Mouse (Mus musculus) heart, adult 2 months (tissue): ENCODE measurements around the gene Tmtc1. TPM values are rescaled to one million over a fixed set of nuclear protein-coding genes. Genes with fewer than 3 reads are reported as not detected.

Source experiments
- DNase-seq, 2 experiments: peaks; one replicate each; pipeline ENCODE4 v3.0.0; 2021
- H3K27ac ChIP-seq: fragments of 200-600 bp; 2 replicates; pipeline ENCODE4 v1.8.1; 2022
- H3K27me3 ChIP-seq: fragments of 200-500 bp; 2 replicates; pipeline ENCODE4 v1.6.1; 2012; ENCODE audit warnings: mild to moderate bottlenecking, low read length, inconsistent platforms, mixed read lengths; ENCODE audit not compliant: control insufficient read depth, insufficient read depth
- H3K36me3 ChIP-seq: fragments of 200-500 bp; 2 replicates; pipeline ENCODE4 v1.6.1; 2012; ENCODE audit warnings: low read length, inconsistent platforms; ENCODE audit not compliant: control insufficient read depth, insufficient read depth
- H3K4me1 ChIP-seq: fragments of 200-500 bp; 2 replicates; pipeline ENCODE4 v1.6.1; 2011; ENCODE audit warnings: low read length; ENCODE audit not compliant: control insufficient read depth, insufficient read depth
- H3K4me3 ChIP-seq: fragments of 200-600 bp; 2 replicates; pipeline ENCODE4 v1.8.1; 2022
- H3K79me2 ChIP-seq: fragments of 200-500 bp; replicated peaks from 2 replicates; pipeline ENCODE4 v1.6.1; 2012; ENCODE audit warnings: mild to moderate bottlenecking, inconsistent platforms, low read length, moderate library complexity, mixed read lengths; ENCODE audit not compliant: control insufficient read depth, insufficient read depth
- H3K9ac ChIP-seq: fragments of 200-500 bp; 2 replicates; pipeline ENCODE4 v1.6.1; 2012; ENCODE audit warnings: low read depth, mild to moderate bottlenecking, control low read depth, inconsistent platforms, low read length, mixed read lengths
- CTCF ChIP-seq: fragments of 200-600 bp; IDR thresholded peaks from 2 replicates; pipeline ENCODE4 v1.8.1; 2022; ENCODE audit warnings: antibody characterized with exemption, mild to moderate bottlenecking, moderate library complexity
- EP300 ChIP-seq: fragments of 200-500 bp; IDR thresholded peaks from 2 replicates; pipeline ENCODE4 v1.6.1; 2011; ENCODE audit warnings: low read depth, low read length, control low read depth; ENCODE audit not compliant: insufficient read depth
- POLR2A ChIP-seq: fragments of 200-500 bp; IDR thresholded peaks from 2 replicates; pipeline ENCODE4 v1.6.1; 2011; ENCODE audit warnings: mild to moderate bottlenecking, low read depth, low read length, control low read depth; ENCODE audit not compliant: insufficient read depth
- WGBS: fragments of 180-500 bp; shearing (Covaris S2); methylation state at CpG from one replicate; pipeline ENCODE4 v1.1.7; 2018; 5-methylcytosine and 5-hydroxymethylcytosine counted together
- intact Hi-C: fragments of 180-260 bp; cut with DNase I; formaldehyde crosslinking; loops from one replicate; pipeline ENCODE4 v1.15.1; 2025
- polyA plus RNA-seq: library from polyadenylated mRNA; depleted of rRNA; stranded (reverse); fragments of >200 nt; gene quantifications from 2 replicates; pipeline ENCODE4 v1.2.3, GENCODE M21; 2012
- total RNA-seq, 2 experiments: library from RNA; stranded (reverse); gene quantifications; 2 replicates each; pipeline ENCODE4 v1.2.3; 2021

Gene Tmtc1
- total and polyA plus RNA-seq, 3 experiments, result 46.3 to 131 (median 89.4) TPM

GRCm38 (mm10) chr6:148363162-148363561 lies 81.0 kb downstream of the Tmtc1 start:
- WGBS, result 98% methylated on average over 1 of the region's 1 CpGs
- intact Hi-C loops, result no loop called here

GRCm38 (mm10) chr6:148362475-148362874 lies 81.7 kb downstream of the Tmtc1 start:
- DNase-seq, result no peak
- Histone ChIP-seq H3K27me3 (no peaks in the 10 kb centered on the region), H3K9ac (no peak overlapping the region), H3K79me2 (no peaks in the 10 kb centered on the region; the same call in 1 of the 2 replicates), H3K4me3 (no peak overlapping the region), H3K36me3 (peaks cover 8% of the 10 kb centered on the region), H3K4me1 (peaks cover 8% of the 10 kb centered on the region), H3K27ac (no peak overlapping the region)
- WGBS, result 73% methylated on average over 3 of the region's 3 CpGs
- intact Hi-C loops, result no loop called here
- TF ChIP-seq EP300, result no peak
- TF ChIP-seq POLR2A, result no peak
- no peak for TF ChIP-seq CTCF

More at GRCm38 (mm10) chr6:148363162-148363561, 81.0 kb downstream of the Tmtc1 start:
- Histone ChIP-seq H3K27ac (no peak overlapping the region), H3K36me3 (peaks cover 8% of the 10 kb centered on the region), H3K27me3 (no peaks in the 10 kb centered on the region), H3K4me3 (no peak overlapping the region), H3K79me2 (no peaks in the 10 kb centered on the region; the same call in 1 of the 2 replicates), H3K4me1 (peaks cover 8% of the 10 kb centered on the region), H3K9ac (no peak overlapping the region)
- no peak for DNase-seq
- no peak for TF ChIP-seq EP300
- TF ChIP-seq POLR2A, result no peak
- no peak for TF ChIP-seq CTCF

- TF ChIP-seq CTCF (no peak), EP300 (no peak), POLR2A (no peak)
- intact Hi-C loops, result no loop called here
- Histone ChIP-seq H3K36me3 (peaks cover 10% of the 10 kb centered on the region), H3K4me3 (no peak overlapping the region), H3K27me3 (no peaks in the 10 kb centered on the region), H3K9ac (no peak overlapping the region), H3K27ac (no peak overlapping the region), H3K79me2 (no peaks in the 10 kb centered on the region), H3K4me1 (peaks cover 8% of the 10 kb centered on the region)
- 89% methylated on average over 7 of the region's 7 CpGs for WGBS
- DNase-seq, result no peak
Measured at GRCm38 (mm10) chr6:148359348-148359905, 84.8 kb downstream of the Tmtc1 start.

- Histone ChIP-seq H3K36me3 (peaks cover 10% of the 10 kb centered on the region), H3K4me1 (peaks cover 8% of the 10 kb centered on the region), H3K79me2 (no peaks in the 10 kb centered on the region), H3K9ac (no peak overlapping the region), H3K27ac (no peak overlapping the region), H3K4me3 (no peak overlapping the region), H3K27me3 (no peaks in the 10 kb centered on the region)
- DNase-seq, result no peak
- TF ChIP-seq POLR2A (no peak), CTCF (no peak), EP300 (no peak)
- intact Hi-C loops, result no loop called here
- 85% methylated on average over 8 of the region's 12 CpGs for WGBS
Measured at GRCm38 (mm10) chr6:148358580-148359246, 85.5 kb downstream of the Tmtc1 start.

- Histone ChIP-seq H3K79me2 (no peaks in the 10 kb centered on the region), H3K4me1 (0 out of 2 replicates have a peak, but pooled peaks cover 3% of the 10 kb centered on the region), H3K36me3 (peaks cover 5% of the 10 kb centered on the region), H3K27ac (no peak overlapping the region), H3K27me3 (no peaks in the 10 kb centered on the region), H3K4me3 (no peak overlapping the region), H3K9ac (no peak overlapping the region)
- intact Hi-C loops, result no loop called here
- TF ChIP-seq CTCF (peak; percentile 14; the same call in 1 of the 2 replicates), POLR2A (no peak)
- no peak for DNase-seq
Measured at GRCm38 (mm10) chr6:148356141-148356540, 88.0 kb downstream of the Tmtc1 start.
